Mouse (Mus musculus) bone marrow, adult 2 months (tissue): ENCODE measurements around the gene Hells.

Experiments
- CTCF ChIP-seq: fragments of 200-500 bp; IDR thresholded peaks from 2 replicates; pipeline ENCODE4 v1.5.1; 2011; ENCODE audit warnings: low read length, control low read depth; ENCODE audit not compliant: control insufficient read depth, insufficient read depth
- POLR2A ChIP-seq: fragments of 200-500 bp; IDR thresholded peaks from 2 replicates; pipeline ENCODE4 v1.6.1; 2011; ENCODE audit warnings: low read depth, mild to moderate bottlenecking, control low read depth, low read length, borderline replicate concordance; ENCODE audit not compliant: control insufficient read depth

GRCm38 (mm10) chr19:38930252-38930787 lies 395 bp upstream of the Hells start:
- TF ChIP-seq CTCF (no peak), POLR2A (no peak)
